Mouse (Mus musculus) kidney, embryonic 16.5 days (tissue): ENCODE data around the gene Ankrd44. TPM values are rescaled to one million over a fixed set of nuclear protein-coding genes. Genes with fewer than 3 reads are reported as not detected.

ENCODE experiments used
- ATAC-seq: fragments of 200-750 bp; cut with Nextera tagmentation; 2 replicates; pipeline ENCODE4 v1.8.0; 2017; ENCODE audit warnings: moderate TSS enrichment; ENCODE audit not compliant: low FRiP score, low TSS enrichment
- H3K27ac ChIP-seq: fragments of 300-500 bp; sonication (generic); 2 replicates; pipeline ENCODE4 v1.5.1; 2014; ENCODE audit warnings: low read length
- H3K27me3 ChIP-seq: fragments of 300-500 bp; sonication (generic); 2 replicates; pipeline ENCODE4 v1.6.1; 2014; ENCODE audit warnings: low read length, control low read depth, mixed read lengths; ENCODE audit not compliant: insufficient read depth
- H3K36me3 ChIP-seq: fragments of 300-500 bp; sonication (generic); 2 replicates; pipeline ENCODE4 v1.6.1; 2014; ENCODE audit warnings: low read length, control low read depth, mixed read lengths; ENCODE audit not compliant: insufficient read depth
- H3K4me1 ChIP-seq: fragments of 300-500 bp; sonication (generic); 2 replicates; pipeline ENCODE4 v1.6.1; 2014; ENCODE audit warnings: low read length, control low read depth, mixed read lengths; ENCODE audit not compliant: insufficient read depth
- H3K4me2 ChIP-seq: fragments of 300-500 bp; sonication (generic); replicated peaks from 2 replicates; pipeline ENCODE4 v1.6.1; 2014; ENCODE audit warnings: low read depth, low read length
- H3K4me3 ChIP-seq: fragments of 300-500 bp; sonication (generic); 2 replicates; pipeline ENCODE4 v1.5.1; 2014; ENCODE audit warnings: mild to moderate bottlenecking, low read length
- H3K9ac ChIP-seq: fragments of 300-500 bp; sonication (generic); replicated peaks from 2 replicates; pipeline ENCODE4 v1.6.1; 2014; ENCODE audit warnings: low read length
- H3K9me3 ChIP-seq: fragments of 300-500 bp; sonication (generic); 2 replicates; pipeline ENCODE4 v1.6.1; 2016; ENCODE audit warnings: low read length, control low read depth
- WGBS: fragments of 180-500 bp; shearing (Covaris S2); extraction: QIAGEN DNeasy Blood & Tissue Kit; methylation state at CpG from one replicate; pipeline ENCODE4 v1.1.7; 2014; 5-methylcytosine and 5-hydroxymethylcytosine counted together
- polyA plus RNA-seq: library from polyadenylated mRNA; unstranded; fragments of >200 nt; fragmentation: Nextera tagmentation; extraction: Ambion mirVana; gene quantifications from 2 replicates; pipeline ENCODE4 v1.2.1, GENCODE M21; 2015

Ankrd44 gene
- polyA plus RNA-seq, 1 experiment from 2014 or later: 6.6 TPM

DNA sequence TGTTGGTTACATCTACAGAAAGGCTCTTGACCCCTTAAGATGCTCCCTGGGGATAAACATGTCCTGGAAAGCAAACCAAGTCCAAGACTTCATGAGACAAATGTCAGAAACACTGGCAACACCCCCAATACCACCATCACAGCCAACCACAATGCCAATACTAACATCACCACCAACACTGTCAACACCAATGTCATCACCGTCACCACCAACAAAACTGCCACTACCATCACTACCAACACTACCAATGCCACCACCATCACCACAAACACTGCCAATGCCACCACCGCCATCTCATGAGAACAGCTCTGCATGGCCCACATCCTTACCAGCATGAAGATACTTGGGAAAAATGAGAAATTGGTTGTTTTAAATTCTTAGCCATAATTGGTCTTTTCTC lies 67.3 kb downstream of the Ankrd44 start:
- H3K36me3 ChIP-seq: no peaks in the 10 kb centered on the region
- WGBS: 98% methylated on average over 2 of the region's 2 CpGs
- no peaks in the 10 kb centered on the region for H3K9me3 ChIP-seq
- no peak for ATAC-seq
- H3K4me1 ChIP-seq: no peaks in the 10 kb centered on the region
- no peak overlapping the region for H3K9ac ChIP-seq
- no peaks in the 10 kb centered on the region for H3K27me3 ChIP-seq
- no peak overlapping the region for H3K4me3 ChIP-seq
- no peak overlapping the region for H3K27ac ChIP-seq
- no peak overlapping the region for H3K4me2 ChIP-seq

DNA sequence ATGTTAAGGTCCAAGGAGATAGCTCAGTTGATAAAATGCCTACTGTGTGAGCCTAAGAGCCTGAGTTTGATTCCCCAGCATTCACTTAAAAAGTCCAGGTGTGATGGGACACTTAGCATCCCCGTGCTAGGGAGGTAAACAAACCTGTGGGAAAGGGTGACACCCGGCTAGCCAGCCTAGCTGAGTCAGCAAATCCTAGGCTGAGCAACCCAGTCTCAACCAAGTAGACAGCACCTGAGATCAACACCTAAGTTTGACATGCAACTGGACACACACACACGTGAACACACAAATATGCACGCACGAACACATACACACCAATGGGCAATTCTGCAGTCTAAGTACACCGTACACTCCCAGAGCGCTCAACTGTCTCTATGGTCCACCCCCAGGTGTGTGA lies 69.7 kb downstream of the Ankrd44 start:
- H3K4me1 ChIP-seq: peaks cover 2% of the 10 kb centered on the region
- H3K4me3 ChIP-seq: no peak overlapping the region
- H3K27ac ChIP-seq: no peak overlapping the region
- H3K9ac ChIP-seq: no peak overlapping the region
- 92% methylated on average over 7 of the region's 7 CpGs for WGBS
- H3K4me2 ChIP-seq: no peak overlapping the region
- no peak for ATAC-seq
- no peaks in the 10 kb centered on the region for H3K27me3 ChIP-seq
- H3K9me3 ChIP-seq: no peaks in the 10 kb centered on the region
- no peaks in the 10 kb centered on the region for H3K36me3 ChIP-seq

DNA sequence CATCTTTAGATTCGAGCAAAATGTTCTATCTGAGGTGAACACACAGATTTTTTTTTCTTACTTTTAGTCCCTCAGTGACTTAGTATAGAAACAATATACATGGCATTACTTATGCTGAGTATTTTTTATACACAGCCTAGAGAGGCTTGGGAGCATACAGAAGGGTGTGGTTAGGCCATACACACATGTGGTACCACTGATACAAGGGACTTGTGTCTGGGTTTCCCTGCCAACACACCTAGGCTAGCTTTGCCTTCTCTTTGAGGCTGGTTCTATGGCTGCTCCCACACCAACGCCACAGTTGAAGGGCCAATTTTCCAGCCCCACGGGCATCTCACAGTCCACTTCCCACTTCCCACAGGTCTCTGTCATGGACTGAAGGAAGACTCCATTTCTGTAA lies 70.2 kb downstream of the Ankrd44 start:
- no peak overlapping the region for H3K4me2 ChIP-seq
- peaks cover 6% of the 10 kb centered on the region for H3K4me1 ChIP-seq
- no peaks in the 10 kb centered on the region for H3K36me3 ChIP-seq
- no peak overlapping the region for H3K9ac ChIP-seq
- no peaks in the 10 kb centered on the region for H3K27me3 ChIP-seq
- ATAC-seq: no peak
- H3K4me3 ChIP-seq: no peak overlapping the region
- H3K9me3 ChIP-seq: no peaks in the 10 kb centered on the region
- no peak overlapping the region for H3K27ac ChIP-seq
- WGBS: 80% methylated on average over 3 of the region's 3 CpGs

DNA sequence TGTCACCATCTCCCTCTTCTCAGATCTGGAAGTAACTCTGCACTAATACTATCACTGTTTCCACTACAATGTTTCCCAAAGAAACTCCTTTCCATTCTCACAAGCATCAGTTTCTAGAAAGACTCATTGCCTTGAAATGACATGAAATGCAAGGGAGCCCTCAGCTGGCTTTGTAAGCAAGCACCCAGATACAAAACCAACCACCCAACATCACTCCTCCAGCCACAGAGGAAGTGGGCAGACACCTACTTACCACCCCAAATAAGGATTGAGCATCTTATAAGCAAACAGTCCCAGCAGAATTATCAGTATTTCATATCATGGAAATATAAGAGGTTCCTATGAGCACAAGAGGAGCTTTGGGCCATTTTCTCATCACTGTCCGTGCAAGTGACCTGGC lies 71.8 kb downstream of the Ankrd44 start:
- H3K9me3 ChIP-seq: no peaks in the 10 kb centered on the region
- H3K4me3 ChIP-seq: no peak overlapping the region
- H3K27me3 ChIP-seq: no peaks in the 10 kb centered on the region
- no peaks in the 10 kb centered on the region for H3K36me3 ChIP-seq
- peaks cover 18% of the 10 kb centered on the region for H3K4me1 ChIP-seq
- no peak overlapping the region for H3K9ac ChIP-seq
- 89% methylated on average over 1 of the region's 1 CpGs for WGBS
- no peak overlapping the region for H3K4me2 ChIP-seq
- ATAC-seq: no peak
- H3K27ac ChIP-seq: no peak overlapping the region

DNA sequence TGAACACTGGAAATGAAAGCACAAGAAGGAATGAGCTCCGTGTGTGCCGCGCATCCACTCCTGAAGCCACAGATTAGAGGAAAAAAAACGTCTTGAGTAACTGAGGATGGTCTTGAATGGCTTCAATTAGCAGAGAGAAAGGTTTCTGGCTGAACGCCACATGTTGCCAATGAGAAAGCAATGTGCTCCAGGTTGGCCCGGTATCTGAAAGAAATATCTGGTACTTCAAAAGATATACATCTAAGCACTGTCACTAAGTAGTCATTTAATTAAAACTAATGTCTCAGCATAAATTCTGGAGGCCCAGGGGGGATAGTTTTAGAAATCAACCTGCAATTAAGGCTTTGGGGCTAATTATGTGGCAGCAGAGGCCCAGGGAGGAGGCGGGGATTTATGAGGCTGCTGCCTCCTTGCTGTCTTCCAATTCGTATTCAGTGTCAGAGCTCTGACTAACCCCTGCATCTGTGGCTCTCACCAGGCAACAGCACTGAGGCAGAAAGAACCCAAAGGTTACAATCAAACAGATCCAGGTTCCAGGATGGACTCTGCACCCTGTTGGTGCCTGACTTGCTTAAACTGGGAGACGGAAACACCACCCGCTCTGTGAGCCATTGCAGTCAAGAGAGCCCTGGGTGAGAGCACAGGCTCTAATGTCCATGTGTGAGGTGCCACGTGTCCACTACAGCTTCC lies 72.7 kb downstream of the Ankrd44 start:
- no peak overlapping the region for H3K4me2 ChIP-seq
- no peak overlapping the region for H3K9ac ChIP-seq
- no peaks in the 10 kb centered on the region for H3K27me3 ChIP-seq
- no peaks in the 10 kb centered on the region for H3K9me3 ChIP-seq
- H3K4me1 ChIP-seq: peaks cover 18% of the 10 kb centered on the region
- ATAC-seq: peak; percentile 46; the same call in 1 of the 2 replicates
- H3K36me3 ChIP-seq: no peaks in the 10 kb centered on the region
- WGBS: 56% methylated on average over 11 of the region's 11 CpGs
- H3K4me3 ChIP-seq: no peak overlapping the region
- H3K27ac ChIP-seq: no peak overlapping the region

DNA sequence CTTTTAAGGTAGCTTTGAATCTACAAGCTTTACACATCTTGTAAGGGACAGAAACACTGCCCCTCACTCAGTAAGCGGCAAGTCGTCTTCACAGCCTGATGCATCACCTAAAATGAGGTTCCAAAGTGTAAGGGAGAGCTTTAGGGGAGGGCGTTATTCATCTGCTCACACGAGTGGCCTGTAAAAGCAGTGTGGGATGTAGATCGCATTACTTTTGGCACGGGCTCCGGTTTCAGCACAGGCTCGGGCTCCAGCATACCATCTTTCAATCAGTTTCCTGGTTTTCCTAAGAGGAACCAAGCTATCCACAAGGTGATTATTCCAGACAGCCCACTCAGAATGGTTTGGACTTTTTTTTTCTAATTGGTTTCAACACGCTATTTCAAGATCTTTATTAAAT lies 74.6 kb downstream of the Ankrd44 start:
- ATAC-seq: peak; percentile 47; the same call in 1 of the 2 replicates
- WGBS: 27% methylated on average over 9 of the region's 9 CpGs

DNA sequence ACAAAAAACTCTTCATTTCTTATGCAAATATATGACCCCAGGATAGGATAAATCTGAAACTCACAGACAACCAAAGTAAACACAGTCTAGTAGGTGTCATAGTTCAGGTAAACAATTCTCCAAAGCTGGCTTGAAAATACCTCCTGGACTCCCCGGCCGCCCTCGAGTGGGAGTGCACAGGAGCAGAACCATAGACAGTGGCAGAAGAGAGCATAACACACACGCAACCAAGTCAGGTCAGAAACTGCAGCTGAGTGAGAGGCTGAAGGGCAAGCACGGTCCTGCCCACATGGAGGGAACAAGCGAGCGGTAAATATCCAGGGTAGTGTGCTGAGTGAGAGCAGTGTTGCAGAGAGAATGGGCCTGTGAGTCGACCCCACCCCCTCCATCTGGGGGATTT lies 76.1 kb downstream of the Ankrd44 start:
- 21% methylated on average over 8 of the region's 8 CpGs for WGBS
- H3K4me3 ChIP-seq: no peak overlapping the region
- H3K4me2 ChIP-seq: no peak overlapping the region
- no peaks in the 10 kb centered on the region for H3K9me3 ChIP-seq
- no peaks in the 10 kb centered on the region for H3K27me3 ChIP-seq
- peaks cover 18% of the 10 kb centered on the region for H3K4me1 ChIP-seq
- H3K36me3 ChIP-seq: no peaks in the 10 kb centered on the region
- H3K9ac ChIP-seq: no peak overlapping the region
- ATAC-seq: peak; percentile 66
- no peak overlapping the region for H3K27ac ChIP-seq

More for the DNA sequence above, 74.6 kb downstream of the Ankrd44 start:
- peaks cover 18% of the 10 kb centered on the region for H3K4me1 ChIP-seq
- H3K27ac ChIP-seq: no peak overlapping the region
- no peaks in the 10 kb centered on the region for H3K27me3 ChIP-seq
- no peak overlapping the region for H3K4me3 ChIP-seq
- H3K9ac ChIP-seq: no peak overlapping the region
- no peak overlapping the region for H3K4me2 ChIP-seq
- H3K9me3 ChIP-seq: no peaks in the 10 kb centered on the region
- H3K36me3 ChIP-seq: no peaks in the 10 kb centered on the region

DNA sequence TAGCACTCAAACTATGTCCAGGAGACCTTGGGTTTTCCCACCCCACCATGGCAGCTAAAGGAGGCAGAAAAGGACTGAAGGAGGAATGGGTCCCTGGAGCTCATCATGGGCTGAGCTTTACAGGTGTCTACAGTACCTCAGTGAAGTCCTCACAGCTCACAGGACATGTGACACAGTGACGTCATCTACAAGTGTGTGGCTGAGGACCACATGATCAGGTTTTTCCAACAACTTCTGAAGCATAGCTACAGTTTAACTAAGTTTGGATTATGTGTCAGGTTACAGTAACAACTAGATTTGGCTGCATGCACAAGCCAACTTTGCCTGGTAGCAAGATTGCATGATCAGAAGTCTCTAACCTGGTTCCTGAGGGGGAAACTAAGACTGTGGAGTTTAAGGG lies 78.9 kb downstream of the Ankrd44 start:
- Histone ChIP-seq H3K9ac (no peak overlapping the region), H3K4me3 (no peak overlapping the region), H3K27ac (no peak overlapping the region), H3K9me3 (no peaks in the 10 kb centered on the region), H3K27me3 (no peaks in the 10 kb centered on the region), H3K4me1 (peaks cover 18% of the 10 kb centered on the region), H3K4me2 (no peak overlapping the region), H3K36me3 (no peaks in the 10 kb centered on the region)
- no peak for ATAC-seq
- WGBS: 75% methylated on average over 1 of the region's 1 CpGs

DNA sequence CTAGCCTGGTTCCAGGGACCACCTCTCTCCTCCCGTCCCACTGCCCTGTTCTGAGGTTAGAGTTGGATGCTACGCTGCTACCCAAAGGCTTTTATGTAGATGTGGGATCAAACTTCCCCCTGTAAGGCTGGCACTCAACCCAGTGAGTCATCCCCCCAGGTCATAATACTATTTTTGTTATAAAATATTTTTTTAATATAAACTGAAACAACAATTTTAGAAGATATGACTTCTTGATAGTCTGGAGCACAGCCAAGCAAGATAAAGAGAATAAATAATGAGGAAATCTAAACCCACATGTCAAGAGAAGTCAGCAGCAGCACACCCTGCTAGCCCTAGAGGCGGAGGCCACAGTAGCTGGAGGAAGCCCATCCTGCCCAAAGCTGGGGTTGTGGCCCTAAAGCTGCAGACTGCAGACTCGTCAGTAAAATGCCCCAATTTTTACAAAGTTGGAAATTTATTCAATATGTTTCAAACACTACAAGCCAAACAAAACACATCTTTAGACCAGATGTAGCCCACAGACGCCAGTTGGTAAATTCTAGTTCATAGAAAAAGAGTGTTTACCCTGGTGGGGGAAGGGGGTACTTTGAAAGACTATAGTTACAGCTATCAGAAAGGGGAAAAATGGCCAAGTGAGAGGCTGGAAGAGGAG lies 79.7 kb downstream of the Ankrd44 start:
- no peak overlapping the region for H3K27ac ChIP-seq
- H3K36me3 ChIP-seq: no peaks in the 10 kb centered on the region
- ATAC-seq: no peak
- no peaks in the 10 kb centered on the region for H3K9me3 ChIP-seq
- H3K9ac ChIP-seq: no peak overlapping the region
- peaks cover 16% of the 10 kb centered on the region for H3K4me1 ChIP-seq
- no peak overlapping the region for H3K4me3 ChIP-seq
- H3K4me2 ChIP-seq: no peak overlapping the region
- no peaks in the 10 kb centered on the region for H3K27me3 ChIP-seq
- 75% methylated on average over 5 of the region's 5 CpGs for WGBS

DNA sequence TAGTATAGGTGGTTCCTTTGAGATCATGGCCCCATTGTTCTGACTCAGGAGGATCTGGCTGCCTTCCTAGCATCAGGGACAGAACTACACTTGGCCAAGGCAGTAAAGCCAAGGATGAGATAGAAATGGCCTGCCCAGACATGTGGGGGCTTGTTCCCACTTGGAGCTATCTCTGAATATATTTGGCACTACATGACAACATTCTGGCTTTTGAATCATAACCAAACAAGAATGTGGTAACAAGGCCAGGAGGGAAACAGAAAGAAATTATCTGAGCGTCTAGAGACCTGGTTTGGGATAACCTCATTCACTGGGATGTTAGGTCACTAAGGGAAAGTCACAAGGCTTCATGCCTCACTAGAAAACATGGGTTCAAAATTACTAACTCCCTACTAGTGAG lies 81.8 kb downstream of the Ankrd44 start:
- Histone ChIP-seq H3K9ac (no peak overlapping the region), H3K27me3 (0 out of 2 replicates have a peak, but pooled peaks cover 2% of the 10 kb centered on the region), H3K36me3 (no peaks in the 10 kb centered on the region), H3K4me3 (no peak overlapping the region), H3K4me1 (no peaks in the 10 kb centered on the region), H3K9me3 (no peaks in the 10 kb centered on the region), H3K4me2 (no peak overlapping the region), H3K27ac (no peak overlapping the region)
- WGBS: 79% methylated on average over 1 of the region's 1 CpGs
- no peak for ATAC-seq
